Mouse (Mus musculus): ENCODE data around the gene Arid5b. TPM values are rescaled to one million over a fixed set of nuclear protein-coding genes. Genes with fewer than 3 reads are reported as not detected.

The Arid5b gene
- total RNA-seq, 1 experiment from 2014 or later: 18.8 TPM

- peak; percentile 88 for ATAC-seq (replicated peaks; ENCODE audit: insufficient number of reproducible peaks, low FRiP score, low TSS enrichment, poor library complexity, severe bottlenecking)
Measured at GRCm38 (mm10) chr10:68240804-68241485, 37.6 kb downstream of the Arid5b start.

GRCm38 (mm10) chr10:68240094-68240803 is 38.3 kb downstream of the Arid5b start:
- ATAC-seq (replicated peaks; ENCODE audit: insufficient number of reproducible peaks, low FRiP score, low TSS enrichment, poor library complexity, severe bottlenecking): peak; percentile 4; the same call in 1 of the 2 replicates

DNA sequence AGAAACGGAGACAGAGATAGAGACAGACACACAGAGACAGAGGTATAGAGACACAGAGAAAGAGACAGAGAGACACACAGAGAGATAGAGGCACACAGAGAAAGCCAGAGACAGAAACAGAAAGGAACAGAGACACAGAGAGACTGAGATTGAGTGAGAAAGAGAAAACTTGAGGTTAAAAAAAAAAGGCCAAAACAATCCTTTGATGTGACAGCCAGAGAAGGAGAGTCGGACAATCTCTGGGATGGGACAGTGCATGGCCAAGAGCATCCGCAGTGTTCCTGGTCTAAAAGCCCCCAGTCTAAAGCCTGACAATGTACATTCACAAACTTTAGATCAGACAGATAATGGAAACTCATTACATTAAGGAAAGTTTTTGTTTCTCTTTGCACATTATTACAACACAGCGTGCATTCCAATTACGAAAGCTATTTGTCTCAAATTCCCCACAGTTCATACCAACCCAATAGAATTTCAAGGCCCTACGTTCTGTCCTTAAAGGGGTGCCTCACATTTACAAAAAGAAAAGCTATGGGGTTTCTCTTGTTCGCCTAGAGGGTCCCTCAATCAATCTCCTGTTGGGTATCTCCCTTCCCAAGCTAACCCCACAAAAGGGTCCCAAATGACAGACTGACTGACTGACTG is 39.0 kb downstream of the Arid5b start:
- ATAC-seq (replicated peaks; ENCODE audit: insufficient number of reproducible peaks, low FRiP score, low TSS enrichment, poor library complexity, severe bottlenecking): no peak

GRCm38 (mm10) chr10:68238707-68239425 is 39.7 kb downstream of the Arid5b start:
- peak; percentile 30; the same call in 1 of the 2 replicates for ATAC-seq (replicated peaks; ENCODE audit: insufficient number of reproducible peaks, low FRiP score, low TSS enrichment, poor library complexity, severe bottlenecking)

GRCm38 (mm10) chr10:68238182-68238581 is 40.4 kb downstream of the Arid5b start:
- no peak for ATAC-seq (replicated peaks; ENCODE audit: insufficient number of reproducible peaks, low FRiP score, low TSS enrichment, poor library complexity, severe bottlenecking)

GRCm38 (mm10) chr10:68236956-68237455 is 41.5 kb downstream of the Arid5b start:
- no peak for ATAC-seq (replicated peaks; ENCODE audit: insufficient number of reproducible peaks, low FRiP score, low TSS enrichment, poor library complexity, severe bottlenecking)

GRCm38 (mm10) chr10:68231385-68232182 is 47.0 kb downstream of the Arid5b start:
- ATAC-seq (replicated peaks; ENCODE audit: insufficient number of reproducible peaks, low FRiP score, low TSS enrichment, poor library complexity, severe bottlenecking): no peak

- no peak for ATAC-seq (replicated peaks; ENCODE audit: insufficient number of reproducible peaks, low FRiP score, low TSS enrichment, poor library complexity, severe bottlenecking)
Measured at GRCm38 (mm10) chr10:68230653-68231384, 47.7 kb downstream of the Arid5b start.

DNA sequence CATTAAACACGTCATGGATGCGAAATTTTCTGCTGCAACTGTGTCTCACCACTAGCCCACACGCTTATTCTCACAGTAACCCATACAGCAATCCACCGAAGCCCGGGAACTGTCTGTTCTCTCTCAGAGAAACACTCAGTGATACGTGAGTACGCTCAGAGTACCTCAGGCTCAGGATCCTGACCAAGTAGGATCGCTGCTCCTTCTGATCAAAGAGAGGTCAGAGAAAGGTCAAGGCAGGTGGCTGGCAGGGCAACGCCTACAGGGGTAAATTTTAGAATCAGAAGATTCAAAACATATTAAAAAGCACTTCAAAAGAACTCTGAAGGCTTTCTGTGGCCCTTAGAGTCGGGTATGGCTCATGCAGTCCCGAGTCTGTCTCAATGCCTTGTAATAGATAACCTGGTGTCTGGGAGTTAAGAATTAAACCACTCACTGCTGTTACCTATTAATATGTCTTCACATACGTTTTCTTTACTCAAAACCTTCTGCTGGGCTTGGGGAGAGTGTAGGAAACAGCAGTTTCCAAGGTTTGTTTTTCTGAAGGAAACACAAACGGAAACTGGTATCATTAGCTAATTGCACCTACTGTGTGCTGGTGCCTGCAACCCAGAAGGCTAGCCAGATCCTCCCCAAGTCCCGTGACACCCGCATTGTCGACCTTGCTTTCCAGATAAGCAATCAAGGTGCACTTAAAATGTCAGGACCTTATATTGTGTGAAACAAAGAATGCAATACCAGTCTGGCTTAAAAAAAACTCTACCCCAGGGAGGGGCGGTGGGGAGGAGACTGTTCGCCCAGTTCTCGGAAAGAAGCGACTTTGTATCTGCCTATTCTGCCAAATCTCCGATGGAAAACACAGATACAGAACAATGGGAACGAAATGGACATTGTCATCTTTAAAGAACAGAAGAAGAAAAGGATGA is 48.6 kb downstream of the Arid5b start:
- ATAC-seq (replicated peaks; ENCODE audit: insufficient number of reproducible peaks, low FRiP score, low TSS enrichment, poor library complexity, severe bottlenecking): no peak

DNA sequence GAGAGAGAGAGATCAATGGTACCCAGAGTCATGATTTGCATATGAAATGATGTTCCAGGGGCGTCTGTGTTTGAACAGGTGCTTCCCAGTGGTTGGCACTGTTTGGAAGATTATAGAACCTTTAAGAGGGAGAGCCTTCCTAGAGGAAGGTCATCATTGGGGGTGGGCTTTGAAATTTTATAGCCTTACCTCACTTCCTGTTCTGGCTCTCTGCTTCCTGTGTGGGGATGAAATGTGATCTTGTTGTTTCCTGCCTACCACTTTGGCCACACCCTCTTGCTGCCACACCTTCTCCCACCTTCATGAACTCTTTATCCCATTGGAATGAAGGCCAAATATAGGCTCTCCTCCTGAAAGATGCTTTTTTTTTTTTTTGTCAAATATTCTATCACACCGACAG is 55.9 kb downstream of the Arid5b start:
- ATAC-seq (replicated peaks; ENCODE audit: insufficient number of reproducible peaks, low FRiP score, low TSS enrichment, poor library complexity, severe bottlenecking): no peak

DNA sequence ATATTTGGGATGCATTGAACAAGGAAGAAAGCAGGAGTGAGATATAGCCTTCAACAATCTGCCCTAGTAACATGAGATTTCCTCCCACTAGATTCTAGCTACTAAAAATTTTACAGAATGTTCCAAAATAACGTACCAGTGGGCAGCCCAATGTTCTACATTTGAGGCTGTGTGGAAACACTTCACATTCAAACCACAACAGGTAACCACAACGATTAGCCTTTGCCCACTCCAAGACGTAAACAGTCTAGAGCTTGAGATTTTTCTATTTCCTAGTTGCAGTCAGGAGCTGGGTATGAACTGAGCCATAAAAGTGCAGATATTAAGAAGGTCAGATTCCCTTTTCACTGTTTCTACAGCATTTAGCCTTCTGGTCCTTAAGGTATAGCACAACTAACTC is 56.5 kb downstream of the Arid5b start:
- no peak for ATAC-seq (replicated peaks; ENCODE audit: insufficient number of reproducible peaks, low FRiP score, low TSS enrichment, poor library complexity, severe bottlenecking)

- no peak for ATAC-seq (replicated peaks; ENCODE audit: insufficient number of reproducible peaks, low FRiP score, low TSS enrichment, poor library complexity, severe bottlenecking)
Measured at GRCm38 (mm10) chr10:68219327-68219726, 59.2 kb downstream of the Arid5b start.

- ATAC-seq (replicated peaks; ENCODE audit: insufficient number of reproducible peaks, low FRiP score, low TSS enrichment, poor library complexity, severe bottlenecking): no peak
Measured at GRCm38 (mm10) chr10:68218678-68219077, 59.9 kb downstream of the Arid5b start.

DNA sequence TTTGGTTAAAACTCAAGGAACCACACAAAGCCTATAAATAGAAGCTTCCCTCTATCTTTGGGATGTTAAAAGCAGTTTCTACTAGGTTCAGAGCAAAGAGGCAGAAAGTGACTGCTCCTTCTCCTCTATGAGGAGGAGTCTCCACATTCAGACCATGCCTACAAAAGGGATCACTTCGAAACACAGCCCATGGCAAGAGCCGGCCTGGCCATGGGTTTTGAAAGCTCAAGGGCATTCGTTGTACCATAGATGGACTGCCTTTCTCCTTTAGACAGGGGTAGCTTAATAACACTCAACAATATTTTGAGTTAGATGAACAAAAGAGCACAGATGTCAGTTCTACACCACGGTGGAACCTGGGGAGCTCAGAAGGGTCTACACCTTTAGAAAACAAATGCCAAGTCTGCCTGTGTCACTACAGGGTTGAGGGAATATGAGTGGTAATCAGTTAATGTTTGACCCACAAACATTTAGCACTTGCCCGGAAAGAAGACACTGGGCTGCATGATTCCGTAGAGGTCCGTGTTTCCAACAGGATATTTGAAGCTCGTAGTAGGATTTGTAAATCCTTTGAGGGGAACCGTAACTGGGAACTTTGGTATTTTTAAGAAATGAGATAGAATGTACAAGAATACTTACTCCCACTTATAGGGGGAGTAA is 63.6 kb downstream of the Arid5b start:
- ATAC-seq (replicated peaks; ENCODE audit: insufficient number of reproducible peaks, low FRiP score, low TSS enrichment, poor library complexity, severe bottlenecking): no peak

DNA sequence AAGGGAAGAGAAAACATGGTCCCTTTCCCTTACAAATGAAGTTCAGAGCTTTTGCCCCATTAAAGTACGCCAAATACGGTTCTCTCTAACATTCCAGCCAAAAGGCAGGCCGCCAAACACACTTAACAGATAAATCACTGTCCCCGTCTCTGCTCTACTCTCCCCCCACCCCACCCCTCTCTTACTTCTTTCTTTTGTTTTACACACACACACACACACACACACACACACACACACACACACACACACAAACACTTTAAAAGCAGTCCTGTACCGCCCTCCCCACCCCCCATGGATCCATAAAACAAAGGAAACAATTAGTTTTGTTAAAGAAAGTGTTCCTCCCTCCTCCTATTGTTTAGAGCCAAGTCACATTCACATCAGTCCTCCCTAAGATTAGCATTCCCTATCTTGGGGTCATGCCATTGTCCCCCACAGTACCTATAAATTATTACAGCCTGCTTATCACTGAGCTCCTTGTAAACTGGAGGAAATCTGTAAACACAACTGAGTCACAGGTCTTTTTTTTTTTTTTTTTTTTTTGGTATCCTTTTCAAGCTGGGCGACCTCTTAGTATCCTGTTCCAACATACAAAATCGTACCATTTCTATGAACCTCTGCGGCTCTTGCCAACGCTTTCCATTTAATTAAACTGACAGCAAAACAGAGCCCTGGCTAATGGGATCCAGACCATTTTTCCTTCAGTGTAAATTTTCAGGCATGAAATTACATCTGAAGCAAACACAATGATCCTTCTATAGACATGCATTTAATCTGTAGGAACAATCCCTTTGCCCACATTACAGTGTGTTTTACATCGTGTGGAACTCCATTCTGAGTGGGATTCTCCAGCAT is 66.3 kb downstream of the Arid5b start:
- no peak for ATAC-seq (replicated peaks; ENCODE audit: insufficient number of reproducible peaks, low FRiP score, low TSS enrichment, poor library complexity, severe bottlenecking)

All from monocyte, adult 5-6 weeks (primary cell).